Mouse (Mus musculus): ENCODE measurements around the gene Tmx4.

The Tmx4 gene

DNA sequence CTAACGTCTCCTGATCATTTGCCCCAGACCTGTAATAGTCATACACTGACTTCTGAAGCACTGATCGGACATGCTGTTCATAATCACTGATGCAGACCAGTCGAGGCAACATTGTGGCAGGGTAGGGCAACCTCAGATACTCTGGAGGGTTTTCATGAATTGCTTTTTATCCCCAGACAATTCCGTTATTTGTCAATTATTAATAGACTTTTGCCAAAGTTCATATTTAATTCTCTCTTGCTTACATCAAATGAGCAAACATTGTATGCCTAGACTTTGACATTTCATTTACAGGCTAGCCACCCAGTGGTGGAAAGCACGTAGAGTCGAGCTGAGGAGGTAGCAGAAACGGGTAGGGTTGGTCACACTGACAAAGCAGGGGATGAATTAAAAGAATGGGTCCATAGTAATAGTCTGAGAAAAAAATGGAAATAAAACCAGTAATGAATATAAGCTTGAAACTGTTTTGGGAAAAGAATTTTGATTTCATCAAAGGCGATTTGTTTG, 89.7 kb downstream of the Tmx4 start, which contains the start of gene Hao1:
Gene Hao1, minus strand, starts transcription at position 148 of the 507 bp plus-strand sequence.
- no peak for DNase-seq (ENCODE audit: low spot score)

DNA sequence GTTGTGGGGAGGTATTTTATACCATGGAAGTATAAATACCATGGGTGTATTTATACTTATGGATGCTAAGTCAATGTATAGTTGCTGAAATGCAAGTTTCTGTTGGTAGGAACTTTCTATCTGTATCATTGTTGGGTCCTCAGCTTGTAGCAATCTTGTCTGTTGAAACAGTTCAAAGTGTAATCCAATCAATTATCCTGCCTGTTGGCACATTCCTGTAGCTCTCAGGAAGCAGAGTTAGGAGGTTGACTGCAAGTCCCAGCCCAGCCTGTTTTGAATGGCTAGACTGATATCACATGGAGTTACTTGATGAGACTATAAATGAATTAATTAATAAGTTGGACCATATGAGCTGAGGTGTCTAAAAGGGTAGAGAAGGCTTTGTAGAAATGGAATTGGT, 91.6 kb downstream of the Tmx4 start:
- DNase-seq (ENCODE audit: low spot score) = no peak

GRCm38 (mm10) chr2:134549770-134550169, 94.2 kb downstream of the Tmx4 start:
- peak; percentile 41 for DNase-seq (ENCODE audit: low spot score)

DNA sequence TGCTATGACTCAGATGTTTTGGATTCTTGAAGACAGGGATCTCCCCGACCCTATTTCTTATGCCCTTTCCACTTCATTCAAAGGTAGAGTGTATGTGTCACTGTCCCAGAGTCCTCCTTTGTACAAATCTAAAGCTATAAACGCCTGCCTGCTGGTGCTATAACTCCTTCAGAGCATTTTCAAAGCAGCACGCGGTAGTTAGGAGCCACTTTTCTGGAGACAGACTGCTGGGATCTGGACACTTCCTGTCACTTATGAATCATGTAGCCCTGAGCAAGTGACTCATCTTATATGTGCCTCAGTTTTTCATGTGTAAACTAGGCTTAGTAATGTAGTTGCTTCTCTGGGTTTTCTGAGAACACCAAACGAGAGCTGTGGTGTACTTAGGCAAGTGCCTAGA, 98.8 kb downstream of the Tmx4 start:
- DNase-seq (ENCODE audit: low spot score) = no peak

DNA sequence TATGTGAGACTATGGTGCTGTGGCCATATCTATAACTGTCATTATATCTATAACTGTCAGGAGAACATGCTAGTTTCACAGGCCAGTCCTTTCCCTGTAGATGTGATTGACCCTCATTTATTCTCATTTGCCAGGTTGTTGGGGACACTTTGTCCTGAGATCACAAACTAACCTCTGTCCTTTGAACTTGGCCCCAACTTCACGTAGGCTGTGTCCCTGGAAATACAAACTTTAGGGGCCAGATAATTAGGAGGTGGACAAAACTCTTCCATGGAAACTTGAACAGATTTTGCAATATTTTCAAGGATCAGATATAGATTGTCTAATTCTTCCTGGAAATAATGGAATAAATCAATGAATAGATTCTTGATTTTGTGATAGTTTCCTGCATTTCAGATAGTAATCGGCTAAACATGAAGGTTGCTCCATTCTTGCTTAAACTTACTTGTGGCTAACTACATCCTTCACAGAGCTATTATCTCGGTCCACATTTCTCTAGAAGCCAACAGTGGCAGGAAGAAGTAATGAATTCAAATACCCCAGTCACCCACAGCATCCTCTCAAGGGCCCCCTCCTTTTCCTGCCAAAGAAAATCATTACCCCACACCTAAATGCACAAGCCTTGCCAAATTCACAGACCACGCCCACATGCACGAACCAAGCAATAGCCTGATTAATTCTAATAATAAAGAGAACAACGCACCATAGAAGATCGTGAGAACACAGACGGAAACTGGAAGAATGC, 99.5 kb downstream of the Tmx4 start:
- DNase-seq (ENCODE audit: low spot score) = no peak
